Mouse (Mus musculus): ENCODE measurements around the gene Gm10272. TPM values are rescaled to one million over a fixed set of nuclear protein-coding genes. Genes with fewer than 3 reads are reported as not detected.
"Not testable (repeated sequence)": the region's sequence is repeated elsewhere in the genome, so short reads cannot be mapped to it uniquely, and the experiment has no call there.

Gene Gm10272
- polyA plus RNA-seq, 1 experiment: not detected

GRCm38 (mm10) chr10:77682994-77683393, 23.4 kb upstream of the Gm10272 start:
- 81% methylated on average over 7 of the region's 7 CpGs for WGBS
- TF ChIP-seq CTCF (IDR thresholded peaks at IDR 0.05; ENCODE audit: insufficient read depth, low read depth, low read length) (no peak), POLR2A (IDR thresholded peaks at IDR 0.05; ENCODE audit: insufficient read depth, low read depth, low read length) (no peak)
- H3K4me1 ChIP-seq (ENCODE audit: control insufficient read depth, insufficient read depth, low read length): peaks cover 14% of the 10 kb centered on the region

GRCm38 (mm10) chr10:77684181-77684580, 22.2 kb upstream of the Gm10272 start:
- H3K4me3 ChIP-seq (ENCODE audit: insufficient read depth, low read depth, low read length): no peak overlapping the region
- 51% methylated on average over 8 of the region's 8 CpGs for WGBS
- no peak for TF ChIP-seq POLR2A (IDR thresholded peaks at IDR 0.05; ENCODE audit: insufficient read depth, low read depth, low read length)
- TF ChIP-seq CTCF (IDR thresholded peaks at IDR 0.05; ENCODE audit: insufficient read depth, low read depth, low read length): no peak
- peaks cover 13% of the 10 kb centered on the region for H3K4me1 ChIP-seq (ENCODE audit: control insufficient read depth, insufficient read depth, low read length)
- H3K27ac ChIP-seq (ENCODE audit: insufficient read depth, low read depth, low read length): no peak overlapping the region

More at GRCm38 (mm10) chr10:77682994-77683393, 23.4 kb upstream of the Gm10272 start:
- no peak overlapping the region for H3K27ac ChIP-seq (ENCODE audit: insufficient read depth, low read depth, low read length)
- H3K4me3 ChIP-seq (ENCODE audit: insufficient read depth, low read depth, low read length): no peak overlapping the region

- no peak within 1 kb of the TSS for H3K4me3 ChIP-seq (ENCODE audit: insufficient read depth, low read depth, low read length)
- WGBS: 24% methylated on average over 22 of the region's 22 CpGs
- TF ChIP-seq POLR2A (IDR thresholded peaks at IDR 0.05; ENCODE audit: insufficient read depth, low read depth, low read length) (no peak), CTCF (IDR thresholded peaks at IDR 0.05; ENCODE audit: insufficient read depth, low read depth, low read length) (no peak)
These were observed 20.3 kb upstream of the Gm10272 start, which contains the start of gene Tspear for GRCm38 (mm10) chr10:77685895-77686664. Tspear (plus strand) TSS chr10:77686569.

GRCm38 (mm10) chr10:77687021-77687420, 19.4 kb upstream of the Gm10272 start:
- no peak for TF ChIP-seq POLR2A (IDR thresholded peaks at IDR 0.05; ENCODE audit: insufficient read depth, low read depth, low read length)
- no peak for TF ChIP-seq CTCF (IDR thresholded peaks at IDR 0.05; ENCODE audit: insufficient read depth, low read depth, low read length)
- Histone ChIP-seq H3K4me3 (ENCODE audit: insufficient read depth, low read depth, low read length) (no peak overlapping the region), H3K27ac (ENCODE audit: insufficient read depth, low read depth, low read length) (no peak overlapping the region), H3K4me1 (ENCODE audit: control insufficient read depth, insufficient read depth, low read length) (peaks cover 27% of the 10 kb centered on the region)
- 63% methylated on average over 10 of the region's 10 CpGs for WGBS

More at GRCm38 (mm10) chr10:77685895-77686664, 20.3 kb upstream of the Gm10272 start, which contains the start of gene Tspear:
- Histone ChIP-seq H3K4me1 (ENCODE audit: control insufficient read depth, insufficient read depth, low read length) (peaks cover 27% of the 10 kb centered on the region), H3K27ac (ENCODE audit: insufficient read depth, low read depth, low read length) (no peak within 1 kb of the TSS)

GRCm38 (mm10) chr10:77690356-77690807, 16.0 kb upstream of the Gm10272 start, which contains the start of gene Gm19402:
Gm19402 (minus strand) TSS chr10:77690757.
- WGBS: 58% methylated on average over 3 of the region's 3 CpGs
- not testable (repeated sequence) for H3K27ac ChIP-seq (ENCODE audit: insufficient read depth, low read depth, low read length); H3K4me3 ChIP-seq (ENCODE audit: insufficient read depth, low read depth, low read length)
- H3K4me1 ChIP-seq (ENCODE audit: control insufficient read depth, insufficient read depth, low read length): peaks cover 27% of the 10 kb centered on the region

GRCm38 (mm10) chr10:77697133-77697532, 9.3 kb upstream of the Gm10272 start, which contains the start of gene Gm9508:
Gm9508 (minus strand) TSS chr10:77697233.
- H3K4me3 ChIP-seq (ENCODE audit: insufficient read depth, low read depth, low read length): no peak within 1 kb of the TSS
- TF ChIP-seq CTCF (IDR thresholded peaks at IDR 0.05; ENCODE audit: insufficient read depth, low read depth, low read length) (no peak), POLR2A (IDR thresholded peaks at IDR 0.05; ENCODE audit: insufficient read depth, low read depth, low read length) (no peak)
- H3K27ac ChIP-seq (ENCODE audit: insufficient read depth, low read depth, low read length): no peak within 1 kb of the TSS
- 56% methylated on average over 4 of the region's 4 CpGs for WGBS
- H3K4me1 ChIP-seq (ENCODE audit: control insufficient read depth, insufficient read depth, low read length): peaks cover 3% of the 10 kb centered on the region; the same call in 1 of the 2 replicates

GRCm38 (mm10) chr10:77709831-77710230, 3.4 kb downstream of the Gm10272 start:
- Histone ChIP-seq H3K4me1 (ENCODE audit: control insufficient read depth, insufficient read depth, low read length) (no peaks in the 10 kb centered on the region), H3K27ac (ENCODE audit: insufficient read depth, low read depth, low read length) (no peak overlapping the region), H3K4me3 (ENCODE audit: insufficient read depth, low read depth, low read length) (no peak overlapping the region)
- TF ChIP-seq POLR2A (IDR thresholded peaks at IDR 0.05; ENCODE audit: insufficient read depth, low read depth, low read length) (no peak), CTCF (IDR thresholded peaks at IDR 0.05; ENCODE audit: insufficient read depth, low read depth, low read length) (no peak)
- 73% methylated on average over 3 of the region's 3 CpGs for WGBS

- not testable (repeated sequence) for H3K4me3 ChIP-seq (ENCODE audit: insufficient read depth, low read depth, low read length); H3K27ac ChIP-seq (ENCODE audit: insufficient read depth, low read depth, low read length); H3K4me1 ChIP-seq (ENCODE audit: control insufficient read depth, insufficient read depth, low read length)
These were observed 4.7 kb downstream of the Gm10272 start, which contains the start of gene Gm10024 for GRCm38 (mm10) chr10:77711157-77711556. Gm10024 (plus strand) TSS chr10:77711457.

- TF ChIP-seq CTCF (IDR thresholded peaks at IDR 0.05; ENCODE audit: insufficient read depth, low read depth, low read length) (no peak), POLR2A (IDR thresholded peaks at IDR 0.05; ENCODE audit: insufficient read depth, low read depth, low read length) (no peak)
- Histone ChIP-seq H3K4me3 (ENCODE audit: insufficient read depth, low read depth, low read length) (no peak overlapping the region), H3K27ac (ENCODE audit: insufficient read depth, low read depth, low read length) (no peak overlapping the region), H3K4me1 (ENCODE audit: control insufficient read depth, insufficient read depth, low read length) (no peaks in the 10 kb centered on the region)
- 70% methylated on average over 4 of the region's 4 CpGs for WGBS
These were observed 7.3 kb downstream of the Gm10272 start for GRCm38 (mm10) chr10:77713734-77714133.
